Mouse (Mus musculus) cerebellum, postnatal 4 days (tissue): ENCODE results near the gene 1190007I07Rik.
A peak's percentile ranks its signal among the peaks of the same experiment; 100 is the strongest.
"Not testable (repeated sequence)": the region's sequence is repeated elsewhere in the genome, so short reads cannot be mapped to it uniquely, and the experiment has no call there.

Experiments used
- DNase-seq, 2 experiments: peaks; one replicate each; pipeline ENCODE4 v3.0.0; 2022; ENCODE audit warnings: low spot score in 2 of 2, mixed read lengths in 1 of 2

The 1190007I07Rik gene

GRCm38 (mm10) chr10:82629111-82629585 lies 6.1 kb upstream of the 1190007I07Rik start:
- peak in 1 of 2 experiments; percentile 16 for DNase-seq

GRCm38 (mm10) chr10:82623553-82623932 lies 515 bp upstream of the 1190007I07Rik start:
- not testable (repeated sequence) for DNase-seq

GRCm38 (mm10) chr10:82622235-82622634 lies 793 bp downstream of the 1190007I07Rik start:
- no peak for DNase-seq

DNA sequence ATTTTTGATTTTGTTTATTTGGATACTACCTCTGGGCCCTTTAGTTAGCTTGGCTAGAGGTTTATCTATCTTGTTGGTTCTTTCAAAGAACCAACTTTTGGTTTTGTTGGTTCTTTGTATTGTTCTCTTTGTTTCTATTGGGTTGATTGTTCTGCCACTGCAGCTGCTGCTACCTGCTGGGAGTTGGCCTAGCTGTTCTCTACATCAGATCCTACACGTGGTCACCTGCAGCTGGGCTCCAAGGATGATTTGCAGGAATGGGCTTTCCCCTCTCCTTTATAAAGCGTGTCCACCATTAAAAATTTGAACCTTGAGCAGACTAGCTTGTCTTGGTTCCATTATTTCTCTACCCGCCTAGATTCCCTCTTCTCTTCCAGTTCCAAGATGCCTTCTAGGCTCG lies 28.6 kb downstream of the 1190007I07Rik start:
- DNase-seq, result not testable (repeated sequence)

- DNase-seq, result not testable (repeated sequence)
Measured at GRCm38 (mm10) chr10:82589673-82590072, 33.4 kb downstream of the 1190007I07Rik start.

DNA sequence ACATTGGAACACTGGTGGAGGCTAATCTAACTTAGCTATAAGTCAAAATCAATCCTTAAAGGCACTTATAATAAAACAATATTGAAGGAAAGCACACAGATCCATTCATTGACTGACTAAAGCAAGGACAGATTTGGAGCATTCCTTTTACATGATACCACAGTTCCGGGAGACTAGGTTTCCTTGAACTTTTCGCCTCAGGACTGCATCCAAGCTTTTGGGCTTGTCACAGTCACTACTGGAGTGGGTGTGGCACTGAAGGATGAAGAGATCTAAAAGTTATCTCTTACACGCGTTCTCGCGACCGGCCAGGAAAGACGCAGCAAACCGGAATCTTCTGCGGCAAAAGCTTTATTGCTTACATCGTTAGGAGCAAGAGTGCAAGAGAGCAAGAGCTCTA lies 51.9 kb downstream of the 1190007I07Rik start:
- DNase-seq, result not testable (repeated sequence)
